Mouse (Mus musculus): ENCODE data around the gene Adcy5.

DNA sequence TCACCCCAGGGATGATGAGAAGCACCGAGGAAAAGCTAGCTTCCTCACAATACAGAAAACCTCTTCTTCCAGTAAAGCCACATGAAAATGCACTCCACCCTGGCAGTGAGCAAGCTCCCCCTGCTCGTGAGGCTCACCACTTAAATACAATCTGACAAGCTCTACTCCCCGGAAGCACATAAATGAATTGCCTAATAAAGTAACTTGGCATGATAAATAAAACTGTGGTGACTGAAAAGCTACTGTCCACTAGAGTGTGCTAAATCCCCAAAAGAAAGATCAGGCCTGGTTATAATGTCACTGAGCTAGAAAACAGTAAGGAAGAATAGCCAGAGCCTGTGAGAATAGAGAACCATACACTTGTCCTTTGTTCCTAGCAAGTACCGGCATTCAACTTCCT lies 164.7 kb downstream of the Adcy5 start:
- TF ChIP-seq CTCF (IDR thresholded peaks at IDR 0.05; ENCODE audit: low read depth, low read length) (peak; percentile 64), POLR2A (IDR thresholded peaks at IDR 0.05; ENCODE audit: extremely low read depth, insufficient read depth, low read length) (no peak)

All from liver, adult 2 months (tissue).